Mouse (Mus musculus) neural tube, embryonic 12.5 days (tissue): ENCODE results near the gene Traf5. TPM values are rescaled to one million over a fixed set of nuclear protein-coding genes. Genes with fewer than 3 reads are reported as not detected.

ENCODE experiments used
- ATAC-seq: fragments of 200-750 bp; cut with Nextera tagmentation; 2 replicates; pipeline ENCODE4 v1.8.0; 2017; ENCODE audit warnings: low read depth, mild to moderate bottlenecking, moderate TSS enrichment, moderate library complexity; ENCODE audit not compliant: low FRiP score
- H3K27ac ChIP-seq: fragments of 300-500 bp; sonication (generic); 2 replicates; pipeline ENCODE4 v1.5.1; 2016
- H3K27me3 ChIP-seq: fragments of 300-500 bp; sonication (generic); replicated peaks from 2 replicates; pipeline ENCODE4 v1.6.1; 2016; ENCODE audit warnings: mild to moderate bottlenecking
- H3K36me3 ChIP-seq: fragments of 300-500 bp; sonication (generic); 2 replicates; pipeline ENCODE4 v1.6.1; 2016; ENCODE audit warnings: mild to moderate bottlenecking
- H3K4me1 ChIP-seq: fragments of 300-500 bp; sonication (generic); 2 replicates; pipeline ENCODE4 v1.6.1; 2016
- H3K4me2 ChIP-seq: fragments of 300-500 bp; sonication (generic); replicated peaks from 2 replicates; pipeline ENCODE4 v1.6.1; 2016; ENCODE audit warnings: mild to moderate bottlenecking
- H3K4me3 ChIP-seq: fragments of 300-500 bp; sonication (generic); 2 replicates; pipeline ENCODE4 v1.5.1; 2016
- H3K9ac ChIP-seq: fragments of 300-500 bp; sonication (generic); 2 replicates; pipeline ENCODE4 v1.6.1; 2016; ENCODE audit warnings: mild to moderate bottlenecking
- H3K9me3 ChIP-seq: fragments of 300-500 bp; sonication (generic); 2 replicates; pipeline ENCODE4 v1.6.1; 2016; ENCODE audit warnings: mild to moderate bottlenecking
- WGBS: fragments of 180-500 bp; shearing (Covaris S2); methylation state at CpG from one replicate; pipeline ENCODE4 v1.1.7; 2016; 5-methylcytosine and 5-hydroxymethylcytosine counted together
- polyA plus RNA-seq: library from polyadenylated mRNA; unstranded; fragments of >200 nt; fragmentation: Nextera tagmentation; extraction: Ambion mirVana; gene quantifications from 2 replicates; pipeline ENCODE4 v1.2.1, GENCODE M21; 2016

Gene Traf5
- polyA plus RNA-seq, 1 experiment from 2014 or later, result 5.2 TPM

- no peaks in the 10 kb centered on the region for H3K27me3 ChIP-seq
- H3K36me3 ChIP-seq, result no peaks in the 10 kb centered on the region
- ATAC-seq, result peak; percentile 59
- peak within 1 kb of the TSS; percentile 14; the same call in 1 of the 2 replicates for H3K4me2 ChIP-seq
- WGBS, result 51% methylated on average over 5 of the region's 5 CpGs
- H3K4me3 ChIP-seq, result no peak within 1 kb of the TSS
- no peak within 1 kb of the TSS for H3K9ac ChIP-seq
- no peak within 1 kb of the TSS for H3K27ac ChIP-seq
- H3K9me3 ChIP-seq, result no peaks in the 10 kb centered on the region
- H3K4me1 ChIP-seq, result peaks cover 30% of the 10 kb centered on the region
These were observed 115.2 kb downstream of the Traf5 start, which contains the start of gene Rd3 for GRCm38 (mm10) chr1:191977187-191977586. TSS of gene Rd3 (plus strand) at chr1:191977370.

- WGBS, result 78% methylated on average over 13 of the region's 13 CpGs
- H3K4me1 ChIP-seq, result peaks cover 13% of the 10 kb centered on the region
- no peak overlapping the region for H3K4me3 ChIP-seq
- H3K27me3 ChIP-seq, result no peaks in the 10 kb centered on the region
- no peak overlapping the region for H3K4me2 ChIP-seq
- no peak overlapping the region for H3K9ac ChIP-seq
- no peaks in the 10 kb centered on the region for H3K9me3 ChIP-seq
- no peak overlapping the region for H3K27ac ChIP-seq
- ATAC-seq, result no peak
- H3K36me3 ChIP-seq, result no peaks in the 10 kb centered on the region
These were observed 117.6 kb downstream of the Traf5 start for GRCm38 (mm10) chr1:191974509-191975405.

GRCm38 (mm10) chr1:191969939-191970338 lies 122.4 kb downstream of the Traf5 start:
- WGBS, result 72% methylated on average over 5 of the region's 5 CpGs
- Histone ChIP-seq H3K4me2 (no peak overlapping the region), H3K4me1 (no peaks in the 10 kb centered on the region), H3K27ac (no peak overlapping the region), H3K27me3 (no peaks in the 10 kb centered on the region), H3K4me3 (no peak overlapping the region), H3K36me3 (no peaks in the 10 kb centered on the region), H3K9me3 (no peaks in the 10 kb centered on the region), H3K9ac (no peak overlapping the region)
- ATAC-seq, result no peak

DNA sequence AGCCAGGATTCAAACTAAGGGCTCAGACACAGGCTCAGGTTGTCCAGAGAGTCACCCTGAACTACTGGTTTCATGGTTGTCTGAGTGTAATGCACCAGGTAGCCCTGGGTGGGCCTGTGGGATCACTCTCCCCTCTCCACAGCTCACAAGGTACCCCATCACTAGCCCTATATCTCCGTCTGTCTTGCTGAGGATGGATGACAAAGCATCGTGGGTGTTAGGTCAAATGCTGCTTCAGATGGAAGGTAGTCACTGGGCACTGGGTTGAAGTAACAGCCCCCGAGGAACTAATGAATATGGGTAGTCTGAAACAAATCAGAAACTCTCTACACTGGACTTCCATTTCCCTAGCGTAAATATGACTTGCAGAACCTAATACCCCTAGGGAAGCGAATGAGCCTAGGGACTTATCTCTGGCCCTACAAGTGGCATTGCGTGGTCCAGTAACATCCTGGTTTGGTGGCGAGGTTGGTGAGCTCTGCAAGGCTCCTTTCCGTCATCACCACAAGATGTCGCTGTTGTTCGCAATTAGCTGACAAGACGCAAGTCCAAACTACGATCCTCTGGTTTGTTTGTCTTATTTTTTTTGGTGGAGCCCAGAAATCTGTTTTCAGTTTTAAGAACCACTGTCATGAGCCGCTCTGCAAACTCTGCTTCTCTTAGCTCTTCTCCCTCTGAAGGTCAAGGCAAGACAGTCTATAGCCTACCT lies 127.4 kb downstream of the Traf5 start:
- no peaks in the 10 kb centered on the region for H3K27me3 ChIP-seq
- H3K9me3 ChIP-seq, result no peaks in the 10 kb centered on the region
- H3K27ac ChIP-seq, result no peak overlapping the region
- H3K4me1 ChIP-seq, result no peaks in the 10 kb centered on the region
- H3K36me3 ChIP-seq, result no peaks in the 10 kb centered on the region
- ATAC-seq, result 0 out of 2 replicates have a peak, but pooled peaks have one; percentile 50
- no peak overlapping the region for H3K4me2 ChIP-seq
- no peak overlapping the region for H3K4me3 ChIP-seq
- WGBS, result 19% methylated on average over 13 of the region's 13 CpGs
- H3K9ac ChIP-seq, result no peak overlapping the region

DNA sequence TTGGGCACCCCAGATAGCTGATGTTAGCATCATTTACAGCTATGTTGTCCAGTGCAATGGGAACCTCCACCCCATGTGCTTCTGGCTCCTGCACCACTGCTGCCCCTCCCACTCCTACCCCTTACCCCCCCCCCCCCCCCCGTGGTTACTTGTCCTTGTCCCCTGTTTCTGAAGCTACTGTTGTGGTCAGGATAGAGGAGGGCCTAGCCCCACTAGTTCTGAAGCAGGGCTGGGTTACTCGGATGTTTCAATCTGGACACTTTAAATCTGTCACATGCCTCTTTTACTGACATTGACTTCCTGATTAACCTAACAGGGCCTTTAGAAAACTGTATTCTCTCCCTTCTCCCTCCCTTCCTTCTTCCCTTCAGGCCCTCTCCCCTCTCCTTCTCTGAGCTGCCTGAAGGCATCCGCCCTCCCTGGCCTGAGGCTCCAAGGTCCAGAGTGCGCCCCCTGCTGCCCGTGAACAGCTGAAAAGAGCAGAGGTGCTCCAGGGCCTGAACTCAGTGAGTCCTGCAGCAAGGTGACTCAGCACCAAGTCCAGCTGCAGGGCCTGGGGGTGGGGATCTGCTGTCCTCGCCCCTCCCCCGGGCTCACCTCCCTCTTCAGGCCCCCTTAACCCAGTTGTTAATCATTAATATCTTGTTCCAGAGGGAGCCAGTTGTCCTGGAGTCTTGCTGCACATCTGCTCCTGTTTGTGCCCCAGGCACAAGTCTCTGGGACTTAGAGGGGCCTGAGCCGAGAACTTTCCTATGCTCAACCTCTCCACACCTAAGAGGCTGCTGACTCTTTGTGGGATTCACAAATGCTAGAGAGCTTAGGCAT lies 128.2 kb downstream of the Traf5 start:
- Histone ChIP-seq H3K4me3 (no peak overlapping the region), H3K27me3 (no peaks in the 10 kb centered on the region), H3K4me2 (no peak overlapping the region), H3K9me3 (no peaks in the 10 kb centered on the region), H3K4me1 (no peaks in the 10 kb centered on the region), H3K27ac (no peak overlapping the region), H3K36me3 (no peaks in the 10 kb centered on the region), H3K9ac (no peak overlapping the region)
- peak; percentile 61; the same call in 1 of the 2 replicates for ATAC-seq
- WGBS, result 23% methylated on average over 8 of the region's 8 CpGs

GRCm38 (mm10) chr1:191963413-191963812 lies 128.9 kb downstream of the Traf5 start:
- H3K4me3 ChIP-seq, result no peak overlapping the region
- no peaks in the 10 kb centered on the region for H3K4me1 ChIP-seq
- H3K27ac ChIP-seq, result no peak overlapping the region
- 76% methylated on average over 3 of the region's 3 CpGs for WGBS
- H3K9ac ChIP-seq, result no peak overlapping the region
- H3K9me3 ChIP-seq, result no peaks in the 10 kb centered on the region
- H3K36me3 ChIP-seq, result no peaks in the 10 kb centered on the region
- no peak for ATAC-seq
- H3K4me2 ChIP-seq, result no peak overlapping the region
- no peaks in the 10 kb centered on the region for H3K27me3 ChIP-seq

GRCm38 (mm10) chr1:191960946-191961345 lies 131.4 kb downstream of the Traf5 start:
- no peak overlapping the region for H3K4me3 ChIP-seq
- H3K27me3 ChIP-seq, result no peaks in the 10 kb centered on the region
- no peak overlapping the region for H3K9ac ChIP-seq
- no peak overlapping the region for H3K4me2 ChIP-seq
- H3K4me1 ChIP-seq, result no peaks in the 10 kb centered on the region
- WGBS, result 55% methylated on average over 2 of the region's 2 CpGs
- no peaks in the 10 kb centered on the region for H3K9me3 ChIP-seq
- no peak overlapping the region for H3K27ac ChIP-seq
- H3K36me3 ChIP-seq, result no peaks in the 10 kb centered on the region
- no peak for ATAC-seq

DNA sequence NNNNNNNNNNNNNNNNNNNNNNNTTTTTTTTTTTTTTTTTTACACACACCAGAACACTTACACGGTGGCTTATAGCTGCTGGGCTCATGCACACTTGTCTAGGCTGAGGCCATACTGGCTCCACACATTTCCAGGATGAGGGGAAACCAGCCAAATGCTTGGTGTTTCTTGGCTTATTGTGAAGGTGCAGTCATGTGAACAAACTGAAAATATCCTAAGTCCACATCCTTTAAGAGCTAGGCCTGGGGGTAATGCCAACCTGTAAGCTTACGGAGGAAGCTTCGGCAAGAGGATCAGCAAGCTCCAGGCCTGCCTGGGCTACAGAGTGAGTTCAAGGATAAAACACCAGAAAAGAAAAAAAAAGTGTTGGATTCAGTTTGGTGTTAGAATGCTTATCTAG lies 135.0 kb downstream of the Traf5 start:
- 97% methylated on average over 3 of the region's 3 CpGs for WGBS
- ATAC-seq, result no peak
- Histone ChIP-seq H3K4me2 (no peak overlapping the region), H3K27ac (no peak overlapping the region), H3K27me3 (no peaks in the 10 kb centered on the region), H3K4me3 (no peak overlapping the region), H3K4me1 (no peaks in the 10 kb centered on the region), H3K36me3 (no peaks in the 10 kb centered on the region), H3K9ac (no peak overlapping the region), H3K9me3 (no peaks in the 10 kb centered on the region)

- no peak overlapping the region for H3K27ac ChIP-seq
- no peaks in the 10 kb centered on the region for H3K4me1 ChIP-seq
- H3K9ac ChIP-seq, result no peak overlapping the region
- H3K36me3 ChIP-seq, result no peaks in the 10 kb centered on the region
- H3K9me3 ChIP-seq, result no peaks in the 10 kb centered on the region
- H3K27me3 ChIP-seq, result no peaks in the 10 kb centered on the region
- 87% methylated on average over 2 of the region's 2 CpGs for whole genome bisulfite sequencing
- no peak overlapping the region for H3K4me2 ChIP-seq
- no peak overlapping the region for H3K4me3 ChIP-seq
- ATAC-seq, result no peak
These were observed 135.5 kb downstream of the Traf5 start for GRCm38 (mm10) chr1:191956871-191957270.

GRCm38 (mm10) chr1:191956261-191956660 lies 136.1 kb downstream of the Traf5 start:
- H3K27ac ChIP-seq, result no peak overlapping the region
- no peaks in the 10 kb centered on the region for H3K4me1 ChIP-seq
- H3K9ac ChIP-seq, result no peak overlapping the region
- no peaks in the 10 kb centered on the region for H3K9me3 ChIP-seq
- ATAC-seq, result no peak
- H3K36me3 ChIP-seq, result no peaks in the 10 kb centered on the region
- no peak overlapping the region for H3K4me3 ChIP-seq
- no peak overlapping the region for H3K4me2 ChIP-seq
- H3K27me3 ChIP-seq, result no peaks in the 10 kb centered on the region
- WGBS, result 72% methylated on average over 3 of the region's 3 CpGs

DNA sequence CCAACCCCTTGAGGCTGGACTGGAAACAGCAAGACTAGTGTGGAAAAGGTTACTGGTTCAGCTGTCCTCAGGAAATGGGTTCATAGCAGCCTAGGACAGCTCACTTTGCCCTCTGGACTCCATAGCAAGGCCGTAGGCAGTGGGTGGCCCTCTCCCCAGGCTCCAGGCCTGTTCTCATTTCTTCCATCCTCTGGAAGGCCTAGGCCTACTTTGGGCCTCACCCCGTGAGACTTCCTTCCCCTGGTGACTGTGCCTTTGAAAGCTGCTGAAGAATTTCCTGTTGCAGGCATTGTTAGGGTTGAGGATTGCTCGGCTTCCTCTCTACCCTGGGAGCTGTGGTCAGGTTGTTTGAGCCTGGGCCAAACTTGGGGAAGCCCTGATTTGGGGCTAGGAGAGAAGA lies 137.3 kb downstream of the Traf5 start:
- H3K36me3 ChIP-seq, result no peaks in the 10 kb centered on the region
- no peaks in the 10 kb centered on the region for H3K9me3 ChIP-seq
- H3K27ac ChIP-seq, result no peak overlapping the region
- WGBS, result 71% methylated on average over 3 of the region's 3 CpGs
- H3K9ac ChIP-seq, result no peak overlapping the region
- no peak for ATAC-seq
- no peaks in the 10 kb centered on the region for H3K4me1 ChIP-seq
- H3K27me3 ChIP-seq, result no peaks in the 10 kb centered on the region
- no peak overlapping the region for H3K4me2 ChIP-seq
- no peak overlapping the region for H3K4me3 ChIP-seq
